Mouse (Mus musculus) right cerebral cortex, adult 18-20 months (tissue): ENCODE results near the gene Gtf2b.

Experiments used
- DNase-seq: peaks from one replicate; pipeline ENCODE4 v3.0.0; 2022; ENCODE audit warnings: mixed read lengths

Gene Gtf2b

GRCm38 (mm10) chr3:142823606-142824005 lies 58.8 kb downstream of the Gtf2b start:
- DNase-seq = no peak

GRCm38 (mm10) chr3:142826449-142827146 lies 61.8 kb downstream of the Gtf2b start:
- no peak for DNase-seq

- DNase-seq = no peak
These were observed 68.1 kb downstream of the Gtf2b start for GRCm38 (mm10) chr3:142832910-142833309.
